Mouse (Mus musculus): ENCODE data around the gene Cc2d2b.

DNA sequence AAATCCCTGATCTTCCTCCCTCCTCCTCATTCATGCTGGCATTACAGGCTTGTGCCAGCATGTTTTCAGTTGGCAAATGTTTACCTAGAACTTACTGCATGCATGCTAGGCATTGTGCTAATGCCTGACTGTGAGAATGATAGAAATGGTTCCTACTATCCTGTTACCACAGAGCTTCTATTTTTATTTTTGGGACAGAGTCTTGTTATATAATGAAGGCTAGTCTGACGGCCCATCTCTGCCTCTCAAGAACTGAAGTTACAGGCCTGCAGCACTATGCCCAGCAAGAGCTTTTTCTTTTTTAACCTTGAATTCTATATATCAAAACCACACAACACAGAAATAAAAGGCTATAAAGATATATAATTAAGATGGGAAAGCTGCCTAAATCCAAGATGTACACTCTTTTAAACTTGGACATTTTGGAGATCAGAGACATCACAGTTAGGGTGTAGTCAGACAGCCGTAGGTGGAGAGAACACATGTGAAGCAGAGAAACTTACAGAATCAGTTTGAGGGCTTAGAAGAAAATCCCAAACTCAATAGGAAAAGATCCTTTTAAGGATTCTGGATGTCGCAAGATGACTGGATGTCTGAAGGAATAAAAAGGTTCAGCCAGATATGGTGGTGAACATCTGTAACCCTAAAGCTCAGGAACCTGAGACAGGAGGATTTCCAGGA lies 121.0 kb downstream of the Cc2d2b start:
- TF ChIP-seq CTCF (IDR thresholded peaks at IDR 0.05; ENCODE audit: borderline replicate concordance, extremely low read depth, insufficient read depth, insufficient read length), result no peak
- TF ChIP-seq POLR2A (IDR thresholded peaks at IDR 0.05; ENCODE audit: borderline replicate concordance, extremely low read depth, insufficient read depth, insufficient read length, poor library complexity, severe bottlenecking), result no peak
